Mouse (Mus musculus) olfactory bulb, adult 2 months (tissue): ENCODE results near the gene Tesk2. TPM values are rescaled to one million over a fixed set of nuclear protein-coding genes. Genes with fewer than 3 reads are reported as not detected.

Experiments
- H3K27ac ChIP-seq: fragments of 200-500 bp; 2 replicates; pipeline ENCODE4 v1.5.1; 2012; ENCODE audit warnings: low read depth, low read length; ENCODE audit not compliant: insufficient read depth
- H3K4me1 ChIP-seq: fragments of 200-500 bp; 2 replicates; pipeline ENCODE4 v1.6.1; 2012; ENCODE audit warnings: low read length; ENCODE audit not compliant: control insufficient read depth, insufficient read depth
- H3K4me3 ChIP-seq: fragments of 200-500 bp; 2 replicates; pipeline ENCODE4 v1.5.1; 2012; ENCODE audit warnings: mild to moderate bottlenecking, low read depth, low read length, moderate library complexity; ENCODE audit not compliant: insufficient read depth
- CTCF ChIP-seq: fragments of 200-500 bp; IDR thresholded peaks from 2 replicates; pipeline ENCODE4 v1.5.1; 2012; ENCODE audit warnings: low read depth, mild to moderate bottlenecking, low read length, moderate library complexity; ENCODE audit not compliant: insufficient read depth
- POLR2A ChIP-seq: fragments of 200-500 bp; IDR thresholded peaks from 2 replicates; pipeline ENCODE4 v1.6.1; 2012; ENCODE audit warnings: mild to moderate bottlenecking, low read depth, low read length, moderate library complexity; ENCODE audit not compliant: insufficient read depth
- WGBS: fragments of 180-500 bp; shearing (Covaris S2); methylation state at CpG from one replicate; pipeline ENCODE4 v1.1.7; 2018; 5-methylcytosine and 5-hydroxymethylcytosine counted together
- polyA plus RNA-seq: library from polyadenylated mRNA; stranded (reverse); fragments of >200 nt; gene quantifications from 2 replicates; pipeline ENCODE4 v1.2.4, GENCODE M21; 2012; ENCODE audit warnings: low replicate concordance; ENCODE audit not compliant: missing spikeins, insufficient read depth, insufficient read length

Gene Tesk2
- polyA plus RNA-seq, 1 experiment = not detected

GRCm38 (mm10) chr4:116731077-116731476 is 10.3 kb downstream of the Tesk2 start:
- TF ChIP-seq POLR2A (no peak), CTCF (no peak)
- WGBS = 92% methylated on average over 9 of the region's 9 CpGs
- Histone ChIP-seq H3K4me3 (no peak overlapping the region), H3K27ac (no peak overlapping the region), H3K4me1 (no peaks in the 10 kb centered on the region)

- 89% methylated on average over 5 of the region's 5 CpGs for WGBS
- no peak for TF ChIP-seq POLR2A
- no peak for TF ChIP-seq CTCF
- H3K27ac ChIP-seq = no peak overlapping the region
- H3K4me1 ChIP-seq = no peaks in the 10 kb centered on the region
- no peak overlapping the region for H3K4me3 ChIP-seq
Measured at GRCm38 (mm10) chr4:116732355-116732754, 11.6 kb downstream of the Tesk2 start.

DNA sequence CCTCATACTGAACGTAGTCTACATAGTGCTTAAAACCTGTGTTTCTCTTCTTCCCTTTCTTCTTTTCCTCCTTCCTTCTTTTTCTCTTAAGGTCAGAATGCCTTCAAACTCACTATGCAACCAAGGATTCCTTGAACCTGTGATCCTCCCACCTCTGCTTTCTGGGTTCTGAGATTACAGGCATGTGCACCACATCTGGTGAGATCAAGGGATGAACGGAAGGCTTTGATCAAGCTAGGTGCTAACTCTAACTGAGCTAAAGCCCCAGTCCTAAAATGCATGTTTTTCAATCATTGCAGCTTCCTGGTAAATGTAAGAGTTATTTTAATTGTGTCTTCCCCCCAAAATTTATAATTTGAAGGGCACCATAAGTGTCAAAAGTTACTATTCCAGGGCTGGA is 14.2 kb downstream of the Tesk2 start:
- WGBS = 98% methylated on average over 2 of the region's 2 CpGs
- H3K4me1 ChIP-seq = no peaks in the 10 kb centered on the region
- TF ChIP-seq CTCF (no peak), POLR2A (no peak)
- H3K27ac ChIP-seq = no peak overlapping the region
- H3K4me3 ChIP-seq = no peak overlapping the region

GRCm38 (mm10) chr4:116738972-116739751 is 18.4 kb downstream of the Tesk2 start:
- Histone ChIP-seq H3K4me1 (no peaks in the 10 kb centered on the region), H3K27ac (no peak overlapping the region), H3K4me3 (no peak overlapping the region)
- WGBS = 62% methylated on average over 9 of the region's 9 CpGs
- TF ChIP-seq POLR2A = no peak
- TF ChIP-seq CTCF = no peak

DNA sequence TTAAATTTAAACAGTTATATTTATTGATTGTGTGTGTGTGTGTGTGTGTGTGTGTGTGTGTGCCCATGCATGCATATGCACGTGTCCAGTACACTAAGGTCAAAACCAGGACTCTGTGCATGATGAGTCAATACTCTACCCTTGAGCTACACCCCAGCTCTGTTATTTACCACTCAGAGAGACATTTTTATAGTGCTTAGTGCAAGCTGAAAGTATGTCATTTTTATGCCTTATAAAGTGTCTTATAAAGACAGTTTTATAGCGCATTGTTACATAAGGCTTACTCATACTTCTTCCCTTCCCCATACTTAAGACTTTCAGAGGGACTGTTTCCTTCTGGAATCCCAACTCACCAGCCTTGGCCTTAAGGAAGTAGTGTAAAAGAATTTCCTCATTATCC is 29.0 kb downstream of the Tesk2 start:
- WGBS = 94% methylated on average over 2 of the region's 2 CpGs
- H3K27ac ChIP-seq = no peak overlapping the region
- no peak overlapping the region for H3K4me3 ChIP-seq
- H3K4me1 ChIP-seq = no peaks in the 10 kb centered on the region; the same call in 1 of the 2 replicates
- no peak for TF ChIP-seq POLR2A

- WGBS = 90% methylated on average over 2 of the region's 2 CpGs
- no peak for TF ChIP-seq CTCF
- no peak for TF ChIP-seq POLR2A
- Histone ChIP-seq H3K27ac (no peak overlapping the region), H3K4me3 (no peak overlapping the region), H3K4me1 (no peaks in the 10 kb centered on the region)
Measured at GRCm38 (mm10) chr4:116761914-116762313, 41.2 kb downstream of the Tesk2 start.

- no peak for TF ChIP-seq CTCF
- no peak for TF ChIP-seq POLR2A
- Histone ChIP-seq H3K27ac (no peak overlapping the region), H3K4me1 (no peaks in the 10 kb centered on the region), H3K4me3 (no peak overlapping the region)
- WGBS = 96% methylated on average over 5 of the region's 5 CpGs
Measured at GRCm38 (mm10) chr4:116764001-116764400, 43.3 kb downstream of the Tesk2 start.

DNA sequence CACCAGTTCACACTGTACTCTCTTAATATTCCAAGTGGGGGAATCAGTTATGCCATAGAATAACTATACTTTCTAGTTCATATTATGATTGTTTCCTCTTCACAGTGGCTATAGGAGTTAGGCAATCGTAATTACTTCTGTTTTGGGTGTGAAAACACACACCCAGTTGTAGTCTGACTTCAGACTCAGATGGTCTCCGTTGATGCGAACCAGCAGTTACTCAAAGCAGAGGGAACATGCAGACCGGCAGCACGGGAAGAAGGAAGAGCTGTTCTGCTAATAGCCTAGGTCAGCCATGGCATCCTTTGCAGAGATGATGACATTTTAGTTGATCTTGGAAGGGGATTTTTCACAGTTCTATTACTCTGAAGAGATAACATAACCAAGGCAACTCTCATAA is 47.8 kb downstream of the Tesk2 start:
- H3K4me3 ChIP-seq = no peak overlapping the region
- H3K4me1 ChIP-seq = no peaks in the 10 kb centered on the region
- no peak overlapping the region for H3K27ac ChIP-seq
- TF ChIP-seq POLR2A = no peak
- TF ChIP-seq CTCF = no peak
- WGBS = 89% methylated on average over 5 of the region's 5 CpGs

DNA sequence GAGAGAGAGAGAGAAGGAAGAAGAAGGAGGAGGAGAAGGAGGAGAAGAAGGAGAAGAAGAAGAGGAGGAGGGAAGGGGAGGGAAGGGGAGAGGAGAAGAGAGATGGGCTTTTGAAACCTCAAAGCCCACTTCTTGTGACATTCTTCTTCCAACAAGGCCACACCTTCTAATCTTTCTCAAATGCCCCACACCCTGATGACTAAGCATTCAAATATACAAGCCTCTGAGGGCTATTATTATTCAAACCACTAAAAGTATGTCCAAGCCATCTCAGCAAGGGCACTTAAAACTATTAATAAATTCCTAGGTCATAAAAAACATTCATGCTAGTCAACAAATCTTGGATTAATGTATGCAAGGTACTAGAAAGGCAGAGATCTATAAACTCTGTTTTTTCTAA is 48.3 kb downstream of the Tesk2 start:
- Histone ChIP-seq H3K27ac (no peak overlapping the region), H3K4me3 (no peak overlapping the region), H3K4me1 (no peaks in the 10 kb centered on the region)
- TF ChIP-seq POLR2A (no peak), CTCF (no peak)
